Mouse (Mus musculus) layer of hippocampus, postnatal 36 days (tissue): ENCODE data around the gene Zdhhc3. TPM values are rescaled to one million over a fixed set of nuclear protein-coding genes. Genes with fewer than 3 reads are reported as not detected.

Source experiments
- total RNA-seq, 2 experiments: library from RNA; stranded (reverse); gene quantifications; 2 replicates each; pipeline ENCODE4 v1.2.3; 2021

Gene Zdhhc3
- total RNA-seq, 2 experiments from 2014 or later, result 62.1 to 63.0 TPM

Other genes with a start within 250 kb of the Zdhhc3 start
- gene Zfp445, start 247.2 kb downstream of the Zdhhc3 start, total RNA-seq, result 100 to 1,000 TPM; 155 to 161 TPM
- 1 to 10 TPM; 4.5 to 5.1 TPM for gene Zkscan7, start 227.5 kb downstream of the Zdhhc3 start, total RNA-seq
- 1 to 10 TPM; 6.3 to 6.9 TPM for gene Zfp105, start 190.1 kb downstream of the Zdhhc3 start, total RNA-seq
- gene 1110059G10Rik, start 162.2 kb downstream of the Zdhhc3 start, total RNA-seq, result 10 to 100 TPM; 20.3 to 20.7 TPM
- gene Kif15, start 162.2 kb downstream of the Zdhhc3 start, total RNA-seq, result 1 to 10 TPM; 1.8 to 2.8 TPM
- gene Tmem42, start 91.9 kb downstream of the Zdhhc3 start, total RNA-seq, result 10 to 100 TPM; 21.9 to 22.7 TPM
- 1 to 10 TPM; 1.9 to 2.9 TPM for gene Tgm4, start 78.5 kb downstream of the Zdhhc3 start, total RNA-seq
- 10 to 100 TPM; 41.1 to 44.5 TPM for gene Exosc7, start within 50 bp of the Zdhhc3 start, total RNA-seq
- 1 to 10 TPM; 3.2 to 4.9 TPM for gene Clec3b, start 37.7 kb upstream of the Zdhhc3 start, total RNA-seq
- gene Cdcp1, start 102.8 kb upstream of the Zdhhc3 start, total RNA-seq, result not detected
- gene Tmem158, start 147.6 kb upstream of the Zdhhc3 start, total RNA-seq, result 10 to 100 TPM; 33.6 to 36.0 TPM